In the genomic region with DNA sequence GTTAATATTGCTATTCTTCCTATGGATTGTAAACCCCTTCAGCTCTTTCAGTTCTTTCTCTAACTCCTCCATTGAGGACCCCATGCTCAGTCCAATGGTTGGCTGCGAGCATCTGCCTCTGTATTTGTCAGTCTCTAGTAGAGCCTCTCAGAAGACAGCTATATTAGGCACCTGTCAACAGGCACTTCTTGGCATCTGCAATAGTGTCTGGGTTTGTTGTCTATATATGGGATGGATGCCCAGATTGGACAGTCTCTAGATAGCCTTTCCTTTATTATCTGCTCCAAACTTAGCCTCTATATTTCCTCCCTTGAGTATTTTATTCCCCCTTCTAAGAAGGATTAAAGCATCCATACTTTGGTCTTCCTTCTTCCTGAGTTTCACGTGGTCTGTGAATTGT, we compare ENCODE assay signal across 25 mouse cellular contexts.
"Had no signal": no experiment of that assay in that cellular context is flagged by ENCODE, and none has a peak within 500 bp of the region (broad histone marks: within the 10 kb centered on the region; RNA-seq: fewer than 3 reads in every experiment).

No protein-coding gene starts in this region.

- DNase-seq: forebrain, postnatal 0 days; gastrocnemius, postnatal 14 days; gastrocnemius, postnatal 36 days; kidney, adult 18-20 months; kidney, adult 8-10 months; kidney, postnatal 10 days; kidney, postnatal 25 days; kidney, postnatal 4 days; liver; liver, embryonic 13.5 days; liver, postnatal 0 days had no signal

- H3K27ac ChIP-seq: forebrain, embryonic 15.5 days; hindbrain, embryonic 10.5 days; hindbrain, embryonic 12.5 days; hindbrain, embryonic 14.5 days; intestine, embryonic 15.5 days; layer of hippocampus, adult 2 months; left cerebral cortex, adult 2 months; limb, embryonic 10.5 days; limb, embryonic 12.5 days; liver, embryonic 13.5 days; liver, embryonic 15.5 days had no signal

- H3K36me3 ChIP-seq: forebrain, embryonic 15.5 days; hindbrain, embryonic 10.5 days; hindbrain, embryonic 12.5 days; intestine, embryonic 15.5 days; limb, embryonic 10.5 days; limb, embryonic 12.5 days; liver, embryonic 13.5 days; liver, embryonic 15.5 days had no signal

- H3K27me3 ChIP-seq: forebrain, embryonic 15.5 days; hindbrain, embryonic 12.5 days; intestine, embryonic 15.5 days; limb, embryonic 12.5 days; liver, embryonic 13.5 days; liver, embryonic 15.5 days had no signal

- H3K9ac ChIP-seq: forebrain, embryonic 15.5 days; forebrain, postnatal 0 days; hindbrain, embryonic 12.5 days; hindbrain, embryonic 14.5 days; intestine, embryonic 15.5 days; limb, embryonic 12.5 days; liver, embryonic 13.5 days; liver, embryonic 15.5 days; liver, postnatal 0 days had no signal

- H3K4me3 ChIP-seq: forebrain, embryonic 15.5 days; hindbrain, embryonic 10.5 days; hindbrain, embryonic 12.5 days; intestine, embryonic 15.5 days; layer of hippocampus, adult 2 months; left cerebral cortex, adult 2 months; limb, embryonic 10.5 days; limb, embryonic 12.5 days; liver, embryonic 13.5 days; liver, embryonic 15.5 days had no signal

- ATAC-seq: forebrain, embryonic 15.5 days; forebrain, postnatal 0 days; hindbrain, embryonic 16.5 days; inflammation-experienced regulatory T-cells, adult 6 months; intestine, embryonic 15.5 days; intestine, postnatal 0 days; liver, postnatal 0 days had no signal

- H3K9me3 ChIP-seq: forebrain, embryonic 15.5 days; hindbrain, embryonic 10.5 days; hindbrain, embryonic 12.5 days; intestine, embryonic 15.5 days; limb, embryonic 10.5 days; limb, embryonic 12.5 days; liver, embryonic 13.5 days; liver, embryonic 15.5 days had no signal

- H3K4me2 ChIP-seq: forebrain, embryonic 15.5 days; hindbrain, embryonic 12.5 days; hindbrain, embryonic 14.5 days; intestine, embryonic 15.5 days; limb, embryonic 12.5 days; liver, embryonic 11.5 days; liver, embryonic 13.5 days; liver, embryonic 15.5 days had no signal

- H3K4me1 ChIP-seq: forebrain, embryonic 15.5 days; hindbrain, embryonic 10.5 days; hindbrain, embryonic 12.5 days; intestine, embryonic 15.5 days; limb, embryonic 10.5 days; limb, embryonic 12.5 days; liver, embryonic 13.5 days; liver, embryonic 15.5 days had no signal
